Mouse (Mus musculus) heart, adult 9 months (tissue): ENCODE results near the gene Prcc.

Experiments used
- DNase-seq, 2 experiments: peaks; one replicate each; pipeline ENCODE4 v3.0.0; 2022; ENCODE audit warnings: low spot score in 2 of 2

Gene Prcc

GRCm38 (mm10) chr3:87885281-87886003, at the start of gene Prcc:
Gene Prcc (minus strand): TSS chr3:87885608.
- peak; percentile 98 to 99 for DNase-seq

GRCm38 (mm10) chr3:87935201-87935600, 49.8 kb upstream of the Prcc start:
- no peak for DNase-seq

- DNase-seq = no peak
Measured at GRCm38 (mm10) chr3:87934501-87934900, 49.1 kb upstream of the Prcc start.

GRCm38 (mm10) chr3:87934026-87934425, 48.6 kb upstream of the Prcc start:
- no peak for DNase-seq

- peak; percentile 96 for DNase-seq
Measured at GRCm38 (mm10) chr3:87930078-87930795, 44.8 kb upstream of the Prcc start, which contains the start of the genes Isg20l2 and Rrnad1. Gene Isg20l2 (plus strand): TSS chr3:87930314. Gene Rrnad1 (minus strand): TSS chr3:87930717.

- DNase-seq = no peak
Measured at GRCm38 (mm10) chr3:87929341-87930077, 44.1 kb upstream of the Prcc start.

- no peak for DNase-seq
Measured at GRCm38 (mm10) chr3:87927452-87927851, 42.0 kb upstream of the Prcc start.

GRCm38 (mm10) chr3:87924996-87925395, 39.6 kb upstream of the Prcc start:
- DNase-seq = no peak

GRCm38 (mm10) chr3:87920270-87920943, 35.0 kb upstream of the Prcc start:
- DNase-seq = no peak

GRCm38 (mm10) chr3:87919336-87920108, 34.1 kb upstream of the Prcc start, which contains the start of gene Mrpl24:
Gene Mrpl24 (plus strand): TSS chr3:87919506.
- DNase-seq = peak; percentile 90

- no peak for DNase-seq
Measured at GRCm38 (mm10) chr3:87918551-87918950, 33.1 kb upstream of the Prcc start.

- no peak for DNase-seq
Measured at GRCm38 (mm10) chr3:87916990-87917389, 31.6 kb upstream of the Prcc start.

GRCm38 (mm10) chr3:87913891-87914290, 28.5 kb upstream of the Prcc start:
- DNase-seq = no peak

GRCm38 (mm10) chr3:87913491-87913890, 28.1 kb upstream of the Prcc start:
- DNase-seq = no peak

- DNase-seq = peak; percentile 86 to 87
Measured at GRCm38 (mm10) chr3:87910573-87911141, 25.2 kb upstream of the Prcc start.

GRCm38 (mm10) chr3:87909874-87910273, 24.5 kb upstream of the Prcc start:
- no peak for DNase-seq

GRCm38 (mm10) chr3:87909381-87909780, 24.0 kb upstream of the Prcc start:
- no peak for DNase-seq

- DNase-seq = no peak
Measured at GRCm38 (mm10) chr3:87907906-87908305, 22.5 kb upstream of the Prcc start.

GRCm38 (mm10) chr3:87906981-87907857, 21.8 kb upstream of the Prcc start:
- no peak for DNase-seq

- DNase-seq = peak; percentile 68
Measured at GRCm38 (mm10) chr3:87906601-87906980, 21.2 kb upstream of the Prcc start.
